ENCODE assay signal across 11 mouse cellular contexts in genomic region chr9:92412045-92412444, GRCm38 (mm10). TPM values are rescaled to one million over a fixed set of nuclear protein-coding genes. Genes with fewer than 3 reads are reported as not detected.
A peak's percentile ranks its signal among the peaks of the same experiment; 100 is the strongest.
DNase-seq lines count a peak whose midpoint lies in the region; ATAC-seq lines count a peak whose summit lies in the region.
"Had no signal": no experiment of that assay in that cellular context is flagged by ENCODE, and none has a peak within 500 bp of the region (broad histone marks: within the 10 kb centered on the region; RNA-seq: fewer than 3 reads in every experiment).

No protein-coding gene starts in this region.

- H3K4me2 ChIP-seq in heart, embryonic 14.5 days (ENCODE audit: low read length): no peak overlapping the region
- H3K4me2 ChIP-seq: limb, embryonic 12.5 days had no signal

- H3K4me3 ChIP-seq in heart, embryonic 14.5 days (ENCODE audit: control insufficient read depth in 1 of 2, insufficient read depth in 1 of 2, low read depth in 1 of 2, low read length in 2 of 2): no peak overlapping the region
- H3K4me3 ChIP-seq: limb, embryonic 12.5 days; myocyte had no signal

- peak overlapping the region; percentile 30; a peak in 1 of 4 replicates for H3K27ac ChIP-seq in heart, embryonic 14.5 days (replicated peaks in 1 of 2; ENCODE audit: control insufficient read depth in 1 of 2, insufficient read depth in 1 of 2, low read depth in 2 of 2, low read length in 2 of 2)
- H3K27ac ChIP-seq: hindbrain, postnatal 0 days; limb, embryonic 12.5 days had no signal

- DNase-seq in kidney, postnatal 4 days: peak; percentile 36 to 40
- no peak for DNase-seq in kidney, adult 9 months
- peak; percentile 20 for DNase-seq in brain, embryonic 18.5 days (ENCODE audit: low read depth, low spot score)
- peak; percentile 8 to 49 for DNase-seq in lung, postnatal 4 days
- no peak for DNase-seq in Muller cell, postnatal 12 days (ENCODE audit: inconsistent ontology term)
- DNase-seq in cerebellum, adult 9-10 months: no peak

- H3K27me3 ChIP-seq in heart, embryonic 14.5 days (ENCODE audit: control insufficient read depth, insufficient read depth, low read length): no peaks in the 10 kb centered on the region
- H3K27me3 ChIP-seq: limb, embryonic 12.5 days had no signal

- no peaks in the 10 kb centered on the region for H3K4me1 ChIP-seq in heart, embryonic 14.5 days (ENCODE audit: control insufficient read depth in 2 of 2, insufficient read depth in 2 of 2, low read length in 2 of 2)
- H3K4me1 ChIP-seq: limb, embryonic 12.5 days had no signal

- no peak overlapping the region for H3K9ac ChIP-seq in heart, embryonic 14.5 days (ENCODE audit: low read length)
- H3K9ac ChIP-seq: limb, embryonic 12.5 days had no signal

- no peaks in the 10 kb centered on the region for H3K36me3 ChIP-seq in heart, embryonic 14.5 days (ENCODE audit: control insufficient read depth, insufficient read depth, low read length)
- H3K36me3 ChIP-seq: G1E; limb, embryonic 12.5 days had no signal

- 64% methylated on average over 2 of the region's 2 CpGs for WGBS in heart, embryonic 14.5 days

- H3K9me3 ChIP-seq in heart, embryonic 14.5 days (ENCODE audit: control insufficient read depth, low read length): no peaks in the 10 kb centered on the region
- H3K9me3 ChIP-seq: G1E; limb, embryonic 12.5 days had no signal

- no peak; the same call in 1 of the 2 replicates for ATAC-seq in heart, embryonic 14.5 days (ENCODE audit: insufficient number of reproducible peaks, insufficient read depth, low FRiP score, low read depth)
- ATAC-seq: hindbrain, postnatal 0 days had no signal

RNA-seq across cellular contexts. Expression of gene Plscr4, which starts 45.1 kb away (rescaled TPM):
- polyA plus RNA-seq in heart, embryonic 14.5 days (2014; fragmentation: Nextera tagmentation; extraction: Ambion mirVana): 5.4 and 5.6 TPM in 2 replicates
- polyA plus RNA-seq: G1E had no signal

Comparison
In these comparisons a context has a peak if more than half of its experiments do, and no peak if none do; other contexts are left out.
1. DNase-seq: peak in kidney, postnatal 4 days (2 of 2), brain, embryonic 18.5 days (single experiment) and lung, postnatal 4 days (2 of 2); none in kidney, adult 9 months (single experiment), Muller cell, postnatal 12 days (single experiment) and cerebellum, adult 9-10 months (single experiment).